Mouse (Mus musculus) MEL (cell line): ENCODE data around the gene Lipa. TPM values are rescaled to one million over a fixed set of nuclear protein-coding genes. Genes with fewer than 3 reads are reported as not detected.

Experiments used
- DNase-seq: peaks from one replicate; pipeline ENCODE4 v3.0.0; 2011; ENCODE audit warnings: low read depth, low spot score
- H3K27ac ChIP-seq: 2 replicates; pipeline ENCODE4 v1.5.1; 2012; ENCODE audit warnings: low read depth, mild to moderate bottlenecking, control low read depth, low read length, moderate library complexity; ENCODE audit not compliant: control insufficient read depth
- H3K27me3 ChIP-seq, 2 experiments: fragments of 150-350 bp in 1 of 2; sonication (generic) in 1 of 2; 2 replicates each; pipeline ENCODE4 v1.6.1; 2012; ENCODE audit warnings: low read length in 2 of 2, mild to moderate bottlenecking in 2 of 2, improper control_type of control experiment in 1 of 2, moderate library complexity in 1 of 2; ENCODE audit not compliant: insufficient read depth in 2 of 2, control insufficient read depth in 1 of 2
- H3K36me3 ChIP-seq, 2 experiments: 2 replicates each; pipeline ENCODE4 v1.6.1; 2012 to 2014; ENCODE audit warnings: low read length in 2 of 2, improper control_type of control experiment in 1 of 2, inconsistent platforms in 1 of 2, mild to moderate bottlenecking in 1 of 2; ENCODE audit not compliant: insufficient read depth in 2 of 2, control insufficient read depth in 1 of 2
- H3K4me1 ChIP-seq, 2 experiments: fragments of 150-350 bp in 1 of 2; sonication (generic) in 1 of 2; 2 replicates each; pipeline ENCODE4 v1.6.1; 2012; ENCODE audit warnings: low read length in 2 of 2, improper control_type of control experiment in 1 of 2, mild to moderate bottlenecking in 1 of 2; ENCODE audit not compliant: insufficient read depth in 2 of 2, control insufficient read depth in 1 of 2
- H3K4me3 ChIP-seq, 2 experiments: fragments of 150-350 bp in 1 of 2; sonication (generic) in 1 of 2; 2 replicates each; pipeline ENCODE4 v1.5.1; 2012; ENCODE audit warnings: low read depth in 2 of 2, low read length in 2 of 2, mild to moderate bottlenecking in 2 of 2, moderate library complexity in 2 of 2, control low read depth in 1 of 2, improper control_type of control experiment in 1 of 2; ENCODE audit not compliant: control insufficient read depth in 1 of 2, insufficient read depth in 1 of 2
- H3K79me2 ChIP-seq: 2 replicates; pipeline ENCODE4 v1.6.1; 2012; ENCODE audit warnings: mild to moderate bottlenecking, low read length, moderate library complexity; ENCODE audit not compliant: control insufficient read depth, poor library complexity, insufficient read depth
- H3K9ac ChIP-seq: 2 replicates; pipeline ENCODE4 v1.6.1; 2012; ENCODE audit warnings: low read depth, mild to moderate bottlenecking, control low read depth, low read length, moderate library complexity; ENCODE audit not compliant: control insufficient read depth, poor library complexity, severe bottlenecking
- H3K9me3 ChIP-seq: fragments of 150-350 bp; sonication (generic); replicated peaks from 2 replicates; pipeline ENCODE4 v1.6.1; 2012; ENCODE audit warnings: mild to moderate bottlenecking, low read length, improper control_type of control experiment, moderate library complexity; ENCODE audit not compliant: insufficient read depth
- BHLHE40 ChIP-seq: IDR thresholded peaks from 2 replicates; pipeline ENCODE4 v1.6.1; 2012; ENCODE audit warnings: low read depth, mild to moderate bottlenecking, inconsistent platforms, low read length, improper control_type of control experiment, borderline replicate concordance
- CHD1 ChIP-seq: IDR thresholded peaks from 2 replicates; pipeline ENCODE4 v1.6.1; 2012; ENCODE audit warnings: low read depth, mild to moderate bottlenecking, inconsistent platforms, low read length, improper control_type of control experiment
- CHD2 ChIP-seq: IDR thresholded peaks from 2 replicates; pipeline ENCODE4 v1.6.1; 2011; ENCODE audit warnings: low read length, improper control_type of control experiment
- CTCF ChIP-seq, 3 experiments: IDR thresholded peaks in 2 of 3; conservative IDR thresholded peaks in 1 of 3; 2 replicates each; pipeline ENCODE4 v1.5.1; 2011 to 2012; ENCODE audit warnings: low read length in 3 of 3, low read depth in 2 of 3, mild to moderate bottlenecking in 2 of 3, improper control_type of control experiment in 1 of 3, inconsistent platforms in 1 of 3, mixed read lengths in 1 of 3, moderate library complexity in 1 of 3; ENCODE audit not compliant: control insufficient read depth in 1 of 3, insufficient read depth in 1 of 3, poor library complexity in 1 of 3, severe bottlenecking in 1 of 3
- ELF1 ChIP-seq: IDR thresholded peaks from 2 replicates; pipeline ENCODE4 v1.6.1; 2014; ENCODE audit warnings: low read depth, mild to moderate bottlenecking, inconsistent platforms, low read length, improper control_type of control experiment, moderate library complexity
- EP300 ChIP-seq, 2 experiments: IDR thresholded peaks; 2 replicates each; pipeline ENCODE4 v1.6.1; 2011; ENCODE audit warnings: improper control_type of control experiment in 2 of 2, low read length in 2 of 2, low read depth in 1 of 2, mild to moderate bottlenecking in 1 of 2
- ETS1 ChIP-seq: IDR thresholded peaks from 2 replicates; pipeline ENCODE4 v1.6.1; 2012; ENCODE audit warnings: low read depth, mild to moderate bottlenecking, inconsistent platforms, low read length, improper control_type of control experiment, moderate library complexity
- HCFC1 ChIP-seq: IDR thresholded peaks from 2 replicates; pipeline ENCODE4 v1.6.1; 2012; ENCODE audit warnings: low read depth, mild to moderate bottlenecking, inconsistent platforms, low read length, improper control_type of control experiment, moderate library complexity
- JUND ChIP-seq: IDR thresholded peaks from 2 replicates; pipeline ENCODE4 v1.6.1; 2011; ENCODE audit warnings: low read depth, mild to moderate bottlenecking, improper control_type of control experiment, low read length
- KAT2A ChIP-seq: conservative IDR thresholded peaks from 2 replicates; pipeline ENCODE4 v1.6.1; 2012; ENCODE audit warnings: low read depth, low read length, improper control_type of control experiment, inconsistent platforms
- MAX ChIP-seq: IDR thresholded peaks from 2 replicates; pipeline ENCODE4 v1.6.1; 2011; ENCODE audit warnings: low read length, improper control_type of control experiment
- MAZ ChIP-seq: IDR thresholded peaks from 2 replicates; pipeline ENCODE4 v1.6.1; 2012; ENCODE audit warnings: low read depth, mild to moderate bottlenecking, inconsistent platforms, low read length, improper control_type of control experiment
- MXI1 ChIP-seq: IDR thresholded peaks from 2 replicates; pipeline ENCODE4 v1.6.1; 2011; ENCODE audit warnings: mild to moderate bottlenecking, low read depth, low read length, improper control_type of control experiment
- MYC ChIP-seq: IDR thresholded peaks from 2 replicates; pipeline ENCODE4 v1.6.1; 2011; ENCODE audit warnings: low read depth, mild to moderate bottlenecking, low read length, improper control_type of control experiment, moderate library complexity
- NELFE ChIP-seq: IDR thresholded peaks from 2 replicates; pipeline ENCODE4 v1.6.1; 2011; ENCODE audit warnings: low read depth, low read length, improper control_type of control experiment
- NRF1 ChIP-seq: IDR thresholded peaks from 2 replicates; pipeline ENCODE4 v1.6.1; 2014; ENCODE audit warnings: low read depth, mild to moderate bottlenecking, inconsistent platforms, low read length, improper control_type of control experiment, moderate library complexity; ENCODE audit not compliant: poor library complexity, insufficient read depth, severe bottlenecking
- RAD21 ChIP-seq: IDR thresholded peaks from 2 replicates; pipeline ENCODE4 v1.6.1; 2011; ENCODE audit warnings: mild to moderate bottlenecking, low read depth, low read length, improper control_type of control experiment
- TAL1 ChIP-seq: IDR thresholded peaks from 2 replicates; pipeline ENCODE4 v1.6.1; 2012; ENCODE audit warnings: mild to moderate bottlenecking, inconsistent platforms, low read length, moderate library complexity, mixed read lengths
- TBP ChIP-seq: IDR thresholded peaks from 2 replicates; pipeline ENCODE4 v1.8.0; 2011; ENCODE audit warnings: low read depth, low read length, improper control_type of control experiment
- TCF12 ChIP-seq: IDR thresholded peaks from 2 replicates; pipeline ENCODE4 v1.6.1; 2014; ENCODE audit warnings: low read depth, mild to moderate bottlenecking, inconsistent platforms, low read length, improper control_type of control experiment, moderate library complexity
- UBTF ChIP-seq: IDR thresholded peaks from 2 replicates; pipeline ENCODE4 v1.6.1; 2012; ENCODE audit warnings: low read depth, mild to moderate bottlenecking, inconsistent platforms, low read length, improper control_type of control experiment, moderate library complexity, borderline replicate concordance; ENCODE audit not compliant: insufficient read depth
- USF1 ChIP-seq: IDR thresholded peaks from 2 replicates; pipeline ENCODE4 v1.6.1; 2014; ENCODE audit warnings: low read depth, mild to moderate bottlenecking, inconsistent platforms, low read length, improper control_type of control experiment, moderate library complexity
- ZC3H11A ChIP-seq: IDR thresholded peaks from 2 replicates; pipeline ENCODE4 v1.6.1; 2012; ENCODE audit warnings: low read depth, mild to moderate bottlenecking, inconsistent platforms, low read length, improper control_type of control experiment
- ZMIZ1 ChIP-seq: IDR thresholded peaks from 2 replicates; pipeline ENCODE4 v1.6.1; 2012; ENCODE audit warnings: low read depth, mild to moderate bottlenecking, inconsistent platforms, low read length, improper control_type of control experiment, moderate library complexity
- ZNF384 ChIP-seq: IDR thresholded peaks from 2 replicates; pipeline ENCODE4 v1.6.1; 2012; ENCODE audit warnings: low read depth, mild to moderate bottlenecking, inconsistent platforms, low read length, improper control_type of control experiment
- polyA plus RNA-seq, 2 experiments: library from polyadenylated mRNA; stranded (reverse) in 1 of 2; unstranded in 1 of 2; fragments of >175 nt in 1 of 2; fragments of >200 nt in 1 of 2; gene quantifications; 2 replicates each; pipeline versions ENCODE4 v1.2.1 to v1.2.4; 2012; ENCODE audit warnings: low replicate concordance in 2 of 2, low read depth in 1 of 2; ENCODE audit not compliant: insufficient read length in 2 of 2, insufficient read depth in 1 of 2, missing spikeins in 1 of 2
- total RNA-seq: library from RNA; depleted of rRNA; stranded (reverse); fragments of 300-350 nt; gene quantifications from 2 replicates; pipeline ENCODE4 v1.2.3, GENCODE M21; 2012

The Lipa gene
- total and polyA plus RNA-seq, 3 experiments: 7.6 to 13.8 TPM; not detected in 1

DNA sequence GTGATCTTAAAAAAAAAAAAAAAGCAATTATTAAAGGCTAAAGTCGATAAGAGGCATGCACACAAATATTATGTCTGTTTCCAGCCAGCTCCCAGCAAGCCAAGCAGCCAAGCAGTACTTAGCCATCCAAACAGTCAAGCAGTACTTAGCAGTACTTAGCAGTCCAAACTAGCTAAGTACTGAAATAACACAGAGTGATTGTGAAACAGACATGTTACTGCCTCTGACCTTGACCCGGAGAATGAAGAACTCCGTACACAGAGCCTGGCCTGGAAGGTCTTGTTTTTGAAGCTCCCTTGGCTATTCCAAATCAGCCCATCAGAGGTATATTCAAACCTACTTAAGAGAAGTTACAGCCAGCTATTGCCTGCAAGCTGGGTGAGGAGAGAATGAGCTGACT lies 10.1 kb downstream of the Lipa start:
- H3K9ac ChIP-seq: no peak overlapping the region
- H3K36me3 ChIP-seq: peaks cover 0 to 5% of the 10 kb centered on the region in 2 experiments; a peak in 2 of 4 replicates
- no peak overlapping the region for H3K4me3 ChIP-seq
- H3K9me3 ChIP-seq: no peaks in the 10 kb centered on the region
- no peaks in the 10 kb centered on the region for H3K79me2 ChIP-seq
- TF ChIP-seq JUND (no peak), HCFC1 (no peak), ZC3H11A (no peak), UBTF (no peak), ELF1 (no peak), TAL1 (no peak), RAD21 (no peak), MXI1 (no peak), ETS1 (no peak), BHLHE40 (no peak), TCF12 (no peak), NELFE (no peak), NRF1 (no peak)
- no peak for DNase-seq
- H3K27me3 ChIP-seq: no peaks in the 10 kb centered on the region
- H3K4me1 ChIP-seq: peaks cover 4 to 8% of the 10 kb centered on the region in 2 experiments; a peak in 3 of 4 replicates
- H3K27ac ChIP-seq: no peak overlapping the region

DNA sequence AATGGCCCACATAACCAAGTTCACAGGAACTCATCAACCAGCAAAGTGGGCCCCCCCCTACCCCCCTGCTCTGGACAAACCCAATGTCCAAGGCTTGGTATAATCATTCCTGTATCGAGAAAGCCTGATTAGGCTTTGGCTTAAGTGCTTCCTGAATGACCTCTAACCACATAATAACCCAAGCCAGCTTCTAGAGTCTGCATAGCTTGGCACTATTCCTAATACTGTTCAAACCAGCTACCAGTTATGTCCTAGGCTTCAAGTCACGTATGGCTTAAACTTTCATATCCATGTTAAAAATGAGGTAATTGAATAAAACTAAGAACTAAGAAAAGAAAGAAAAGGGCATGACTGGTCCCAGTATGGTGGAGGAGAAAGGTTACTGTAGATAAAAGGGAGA lies 10.9 kb downstream of the Lipa start:
- H3K4me3 ChIP-seq: no peak overlapping the region
- TF ChIP-seq TCF12: no peak
- TF ChIP-seq TAL1: no peak
- no peak for TF ChIP-seq MYC
- TF ChIP-seq RAD21: no peak
- TF ChIP-seq TBP: no peak
- TF ChIP-seq CHD2: no peak
- TF ChIP-seq EP300 (IDR thresholded peaks at IDR 0.05; ENCODE audit: low read depth in 1 of 2, low read length in 2 of 2): no peak
- TF ChIP-seq CTCF (IDR thresholded peaks at IDR 0.05 in 2 of 3, conservative IDR thresholded peaks at IDR 0.05 in 1 of 3; ENCODE audit: control insufficient read depth in 1 of 3, insufficient read depth in 1 of 3, low read depth in 2 of 3, low read length in 3 of 3, poor library complexity in 1 of 3, severe bottlenecking in 1 of 3): no peak
- TF ChIP-seq MXI1: no peak
- no peak for TF ChIP-seq MAX
- TF ChIP-seq CHD1: no peak
- TF ChIP-seq BHLHE40: no peak
- no peak for TF ChIP-seq USF1
- TF ChIP-seq MAZ: no peak
- TF ChIP-seq ZMIZ1: no peak
- TF ChIP-seq HCFC1: no peak
- no peak for TF ChIP-seq ZNF384
- no peak for TF ChIP-seq KAT2A
- no peaks in the 10 kb centered on the region for H3K79me2 ChIP-seq
- peaks cover 0 to 1% of the 10 kb centered on the region in 2 experiments; a peak in 2 of 4 replicates for H3K36me3 ChIP-seq
- no peaks in the 10 kb centered on the region for H3K27me3 ChIP-seq
- H3K9ac ChIP-seq: no peak overlapping the region
- no peak overlapping the region for H3K27ac ChIP-seq
- no peaks in the 10 kb centered on the region for H3K9me3 ChIP-seq
- DNase-seq: no peak
- peaks cover 0 to 2% of the 10 kb centered on the region in 2 experiments; a peak in 1 of 4 replicates for H3K4me1 ChIP-seq
